Mouse (Mus musculus): Measurements from ENCODE around the gene Lama4. TPM values are rescaled to one million over a fixed set of nuclear protein-coding genes. Genes with fewer than 3 reads are reported as not detected.
A peak's percentile ranks its signal among the peaks of the same experiment; 100 is the strongest.

Gene Lama4
- polyA plus RNA-seq, 1 experiment from 2014 or later, result 24.8 TPM

- 85% methylated on average over 2 of the region's 2 CpGs for WGBS
- Histone ChIP-seq H3K9ac (replicated peaks; ENCODE audit: low read length) (no peak overlapping the region; the same call in none of the 2 replicates), H3K4me2 (ENCODE audit: low read depth, low read length) (peak overlapping the region; percentile 72), H3K36me3 (replicated peaks; ENCODE audit: control insufficient read depth, insufficient read depth, low read depth, low read length) (no peaks in the 10 kb centered on the region), H3K9me3 (replicated peaks; ENCODE audit: control insufficient read depth, low read length) (no peaks in the 10 kb centered on the region), H3K4me1 (ENCODE audit: control insufficient read depth, insufficient read depth, low read length) (no peaks in the 10 kb centered on the region; the same call in 1 of the 2 replicates), H3K27ac (replicated peaks; ENCODE audit: low read depth, low read length) (no peak overlapping the region), H3K4me3 (ENCODE audit: low read depth, low read length) (peak overlapping the region; percentile 45), H3K27me3 (ENCODE audit: control insufficient read depth, insufficient read depth, low read length) (no peaks in the 10 kb centered on the region)
- DNase-seq (ENCODE audit: low spot score), result no peak
- no peak for ATAC-seq (replicated peaks; ENCODE audit: insufficient number of reproducible peaks, low FRiP score, low TSS enrichment, low read depth)
These were observed 1.3 kb downstream of the Lama4 start for GRCm38 (mm10) chr10:38966646-38967045.

GRCm38 (mm10) chr10:38968326-38969072 is 3.2 kb downstream of the Lama4 start:
- Histone ChIP-seq H3K4me2 (ENCODE audit: low read depth, low read length) (no peak overlapping the region), H3K9ac (replicated peaks; ENCODE audit: low read length) (no peak overlapping the region)
- no peak for ATAC-seq (replicated peaks; ENCODE audit: insufficient number of reproducible peaks, low FRiP score, low TSS enrichment, low read depth)

GRCm38 (mm10) chr10:38969543-38969942 is 4.2 kb downstream of the Lama4 start:
- ATAC-seq (replicated peaks; ENCODE audit: insufficient number of reproducible peaks, low FRiP score, low TSS enrichment, low read depth), result no peak
- Histone ChIP-seq H3K4me2 (ENCODE audit: low read depth, low read length) (no peak overlapping the region), H3K4me1 (ENCODE audit: control insufficient read depth, insufficient read depth, low read length) (no peaks in the 10 kb centered on the region; the same call in 1 of the 2 replicates), H3K36me3 (replicated peaks; ENCODE audit: control insufficient read depth, insufficient read depth, low read depth, low read length) (no peaks in the 10 kb centered on the region), H3K4me3 (ENCODE audit: low read depth, low read length) (no peak overlapping the region), H3K9me3 (replicated peaks; ENCODE audit: control insufficient read depth, low read length) (no peaks in the 10 kb centered on the region), H3K27me3 (ENCODE audit: control insufficient read depth, insufficient read depth, low read length) (no peaks in the 10 kb centered on the region), H3K27ac (replicated peaks; ENCODE audit: low read depth, low read length) (no peak overlapping the region), H3K9ac (replicated peaks; ENCODE audit: low read length) (no peak overlapping the region)
- no peak for DNase-seq (ENCODE audit: low spot score)
- WGBS, result 90% methylated on average over 2 of the region's 2 CpGs

More at GRCm38 (mm10) chr10:38968326-38969072, 3.2 kb downstream of the Lama4 start:
- H3K36me3 ChIP-seq (replicated peaks; ENCODE audit: control insufficient read depth, insufficient read depth, low read depth, low read length), result no peaks in the 10 kb centered on the region
- no peak overlapping the region for H3K4me3 ChIP-seq (ENCODE audit: low read depth, low read length)
- no peaks in the 10 kb centered on the region; the same call in 1 of the 2 replicates for H3K4me1 ChIP-seq (ENCODE audit: control insufficient read depth, insufficient read depth, low read length)
- no peaks in the 10 kb centered on the region for H3K9me3 ChIP-seq (replicated peaks; ENCODE audit: control insufficient read depth, low read length)
- 76% methylated on average over 10 of the region's 10 CpGs for WGBS
- no peaks in the 10 kb centered on the region for H3K27me3 ChIP-seq (ENCODE audit: control insufficient read depth, insufficient read depth, low read length)
- no peak for DNase-seq (ENCODE audit: low spot score)
- no peak overlapping the region for H3K27ac ChIP-seq (replicated peaks; ENCODE audit: low read depth, low read length)

GRCm38 (mm10) chr10:38969975-38970374 is 4.7 kb downstream of the Lama4 start:
- Histone ChIP-seq H3K27ac (replicated peaks; ENCODE audit: low read depth, low read length) (no peak overlapping the region), H3K27me3 (ENCODE audit: control insufficient read depth, insufficient read depth, low read length) (no peaks in the 10 kb centered on the region), H3K9ac (replicated peaks; ENCODE audit: low read length) (no peak overlapping the region), H3K4me3 (ENCODE audit: low read depth, low read length) (no peak overlapping the region), H3K4me2 (ENCODE audit: low read depth, low read length) (no peak overlapping the region), H3K36me3 (replicated peaks; ENCODE audit: control insufficient read depth, insufficient read depth, low read depth, low read length) (no peaks in the 10 kb centered on the region), H3K4me1 (ENCODE audit: control insufficient read depth, insufficient read depth, low read length) (no peaks in the 10 kb centered on the region; the same call in 1 of the 2 replicates), H3K9me3 (replicated peaks; ENCODE audit: control insufficient read depth, low read length) (no peaks in the 10 kb centered on the region)
- WGBS, result 81% methylated on average over 6 of the region's 6 CpGs
- no peak for DNase-seq (ENCODE audit: low spot score)
- ATAC-seq (replicated peaks; ENCODE audit: insufficient number of reproducible peaks, low FRiP score, low TSS enrichment, low read depth), result no peak

- Histone ChIP-seq H3K4me3 (ENCODE audit: low read depth, low read length) (no peak overlapping the region), H3K4me1 (ENCODE audit: control insufficient read depth, insufficient read depth, low read length) (no peaks in the 10 kb centered on the region), H3K27me3 (ENCODE audit: control insufficient read depth, insufficient read depth, low read length) (no peaks in the 10 kb centered on the region), H3K36me3 (replicated peaks; ENCODE audit: control insufficient read depth, insufficient read depth, low read depth, low read length) (no peaks in the 10 kb centered on the region), H3K27ac (replicated peaks; ENCODE audit: low read depth, low read length) (no peak overlapping the region), H3K4me2 (ENCODE audit: low read depth, low read length) (no peak overlapping the region), H3K9ac (replicated peaks; ENCODE audit: low read length) (no peak overlapping the region), H3K9me3 (replicated peaks; ENCODE audit: control insufficient read depth, low read length) (no peaks in the 10 kb centered on the region)
- WGBS, result 38% methylated on average over 7 of the region's 7 CpGs
- no peak for DNase-seq (ENCODE audit: low spot score)
- ATAC-seq (replicated peaks; ENCODE audit: insufficient number of reproducible peaks, low FRiP score, low TSS enrichment, low read depth), result no peak
These were observed 7.1 kb downstream of the Lama4 start for GRCm38 (mm10) chr10:38972221-38972946.

- Histone ChIP-seq H3K4me1 (ENCODE audit: control insufficient read depth, insufficient read depth, low read length) (no peaks in the 10 kb centered on the region), H3K9ac (replicated peaks; ENCODE audit: low read length) (no peak overlapping the region), H3K4me3 (ENCODE audit: low read depth, low read length) (no peak overlapping the region), H3K36me3 (replicated peaks; ENCODE audit: control insufficient read depth, insufficient read depth, low read depth, low read length) (no peaks in the 10 kb centered on the region), H3K4me2 (ENCODE audit: low read depth, low read length) (no peak overlapping the region), H3K27ac (replicated peaks; ENCODE audit: low read depth, low read length) (no peak overlapping the region), H3K9me3 (replicated peaks; ENCODE audit: control insufficient read depth, low read length) (no peaks in the 10 kb centered on the region), H3K27me3 (ENCODE audit: control insufficient read depth, insufficient read depth, low read length) (no peaks in the 10 kb centered on the region)
- ATAC-seq (replicated peaks; ENCODE audit: insufficient number of reproducible peaks, low FRiP score, low TSS enrichment, low read depth) (no peak), DNase-seq (ENCODE audit: low spot score) (peak; percentile 92)
- WGBS, result 15% methylated on average over 4 of the region's 4 CpGs
These were observed 7.7 kb downstream of the Lama4 start for GRCm38 (mm10) chr10:38973016-38973415.

GRCm38 (mm10) chr10:38978195-38978594 is 12.9 kb downstream of the Lama4 start:
- no peaks in the 10 kb centered on the region for H3K27me3 ChIP-seq (ENCODE audit: control insufficient read depth, insufficient read depth, low read length)
- H3K9me3 ChIP-seq (replicated peaks; ENCODE audit: control insufficient read depth, low read length), result no peaks in the 10 kb centered on the region
- no peak overlapping the region for H3K27ac ChIP-seq (replicated peaks; ENCODE audit: low read depth, low read length)
- DNase-seq (ENCODE audit: low spot score), result no peak
- H3K9ac ChIP-seq (replicated peaks; ENCODE audit: low read length), result no peak overlapping the region
- H3K4me2 ChIP-seq (ENCODE audit: low read depth, low read length), result no peak overlapping the region
- no peaks in the 10 kb centered on the region for H3K4me1 ChIP-seq (ENCODE audit: control insufficient read depth, insufficient read depth, low read length)
- H3K4me3 ChIP-seq (ENCODE audit: low read depth, low read length), result no peak overlapping the region
- 76% methylated on average over 1 of the region's 1 CpGs for WGBS
- ATAC-seq (replicated peaks; ENCODE audit: insufficient number of reproducible peaks, low FRiP score, low TSS enrichment, low read depth), result no peak
- no peaks in the 10 kb centered on the region for H3K36me3 ChIP-seq (replicated peaks; ENCODE audit: control insufficient read depth, insufficient read depth, low read depth, low read length)

- no peak overlapping the region for H3K4me3 ChIP-seq (ENCODE audit: low read depth, low read length)
- H3K4me1 ChIP-seq (ENCODE audit: control insufficient read depth, insufficient read depth, low read length), result no peaks in the 10 kb centered on the region
- no peaks in the 10 kb centered on the region for H3K27me3 ChIP-seq (ENCODE audit: control insufficient read depth, insufficient read depth, low read length)
- no peak for DNase-seq (ENCODE audit: low spot score)
- H3K36me3 ChIP-seq (replicated peaks; ENCODE audit: control insufficient read depth, insufficient read depth, low read depth, low read length), result no peaks in the 10 kb centered on the region
- no peak overlapping the region for H3K27ac ChIP-seq (replicated peaks; ENCODE audit: low read depth, low read length)
- no peak overlapping the region for H3K9ac ChIP-seq (replicated peaks; ENCODE audit: low read length)
- WGBS, result 78% methylated on average over 5 of the region's 5 CpGs
- no peaks in the 10 kb centered on the region for H3K9me3 ChIP-seq (replicated peaks; ENCODE audit: control insufficient read depth, low read length)
- ATAC-seq (replicated peaks; ENCODE audit: insufficient number of reproducible peaks, low FRiP score, low TSS enrichment, low read depth), result no peak
- no peak overlapping the region for H3K4me2 ChIP-seq (ENCODE audit: low read depth, low read length)
These were observed 14.4 kb downstream of the Lama4 start for GRCm38 (mm10) chr10:38979699-38980098.
